Mouse (Mus musculus) heart, postnatal 4 days (tissue): ENCODE results near the gene Rbpjl. TPM values are rescaled to one million over a fixed set of nuclear protein-coding genes. Genes with fewer than 3 reads are reported as not detected.

Experiments used
- DNase-seq: peaks from one replicate; pipeline ENCODE4 v3.0.0; 2021
- total RNA-seq, 2 experiments: library from RNA; stranded (reverse); gene quantifications; 2 replicates each; pipeline ENCODE4 v1.2.3; 2021

Rbpjl gene
- total RNA-seq, 2 experiments from 2014 or later = not detected

DNA sequence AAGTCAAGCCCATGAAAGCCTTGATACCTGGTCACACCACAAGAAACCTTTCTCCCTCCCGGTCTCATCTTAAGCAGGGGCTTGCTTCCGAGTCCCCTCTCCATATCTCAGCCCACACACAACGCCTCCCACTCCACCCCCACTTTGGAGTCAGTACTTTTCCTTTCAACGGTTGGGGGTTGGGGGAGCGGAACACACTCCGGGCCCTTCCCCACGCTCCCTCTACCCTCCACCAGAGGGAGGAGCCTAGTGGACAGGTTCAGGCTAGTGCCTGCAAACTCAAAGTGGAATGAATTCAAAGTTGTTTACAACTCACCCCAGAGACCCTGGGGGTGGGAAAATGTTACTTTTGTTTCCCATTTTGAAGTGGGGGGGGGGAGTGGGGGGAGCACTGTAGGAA, 27.8 kb downstream of the Rbpjl start:
- no peak for DNase-seq

GRCm38 (mm10) chr2:164431676-164432465, 28.9 kb downstream of the Rbpjl start:
- no peak for DNase-seq

GRCm38 (mm10) chr2:164432541-164433191, 29.7 kb downstream of the Rbpjl start:
- DNase-seq = peak; percentile 60

- no peak for DNase-seq
Observed at GRCm38 (mm10) chr2:164433278-164433895, 30.4 kb downstream of the Rbpjl start.

DNA sequence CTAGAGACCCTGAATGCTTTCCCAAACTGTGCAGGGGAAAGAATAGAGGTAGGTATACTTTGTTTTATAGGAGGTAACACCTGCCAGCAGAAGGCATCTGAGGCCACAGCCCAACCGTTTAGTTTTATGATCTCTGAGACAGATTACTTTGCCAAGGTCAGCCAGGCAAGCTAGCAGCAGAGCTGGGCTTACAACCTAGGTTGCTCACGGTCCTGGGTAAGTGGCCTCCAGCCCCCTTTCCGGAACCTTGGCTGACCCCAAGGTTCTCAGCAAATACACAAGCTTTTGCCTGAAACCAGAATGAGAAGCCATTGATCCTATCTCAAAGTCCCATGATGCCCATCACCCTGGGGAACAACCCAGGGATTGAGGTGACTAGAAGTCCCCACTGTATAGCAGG, 31.7 kb downstream of the Rbpjl start:
- DNase-seq = no peak

GRCm38 (mm10) chr2:164435216-164436090, 32.5 kb downstream of the Rbpjl start:
- no peak for DNase-seq

- no peak for DNase-seq
Observed at GRCm38 (mm10) chr2:164436215-164436913, 33.4 kb downstream of the Rbpjl start.

DNA sequence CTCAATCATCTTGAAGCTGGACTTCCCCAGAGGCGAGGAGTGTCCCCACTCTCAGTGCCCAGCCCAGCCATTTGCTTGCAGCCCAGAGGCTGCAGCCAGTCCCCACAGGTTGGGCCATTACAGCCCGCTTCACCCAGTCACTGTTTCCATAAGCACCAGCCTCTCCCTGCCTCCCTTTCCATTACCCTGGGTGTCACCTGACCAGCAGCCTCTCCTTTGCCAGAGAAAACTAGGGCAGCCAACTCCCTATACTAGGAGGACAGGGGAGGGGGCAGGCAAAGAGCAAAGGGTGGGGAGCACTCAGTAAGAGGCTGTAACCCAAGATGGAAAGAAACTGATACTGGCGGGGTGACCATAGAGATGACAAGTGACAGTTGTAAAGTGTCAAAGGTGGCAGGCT, 34.0 kb downstream of the Rbpjl start:
- no peak for DNase-seq

DNA sequence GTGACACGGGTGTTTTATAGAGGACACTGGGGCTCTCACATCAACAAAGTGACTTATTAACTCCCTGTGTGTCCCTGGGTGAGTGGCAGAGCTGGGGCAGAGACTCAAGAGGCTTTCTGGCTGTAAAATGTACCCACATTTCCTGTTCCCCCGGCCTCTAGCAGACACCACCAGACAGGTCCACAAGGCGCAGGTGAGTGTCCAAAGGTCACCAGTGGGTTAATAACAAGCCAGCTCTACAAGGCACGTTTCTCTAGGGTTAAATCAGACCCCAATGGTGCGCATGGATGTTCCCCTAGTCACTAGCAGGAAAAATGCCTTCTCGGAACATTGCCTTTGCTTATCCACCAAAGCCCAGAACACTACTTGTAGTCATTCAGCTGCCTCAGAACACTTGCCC, 34.8 kb downstream of the Rbpjl start:
- no peak for DNase-seq

GRCm38 (mm10) chr2:164438257-164438656, 35.3 kb downstream of the Rbpjl start:
- DNase-seq = no peak

DNA sequence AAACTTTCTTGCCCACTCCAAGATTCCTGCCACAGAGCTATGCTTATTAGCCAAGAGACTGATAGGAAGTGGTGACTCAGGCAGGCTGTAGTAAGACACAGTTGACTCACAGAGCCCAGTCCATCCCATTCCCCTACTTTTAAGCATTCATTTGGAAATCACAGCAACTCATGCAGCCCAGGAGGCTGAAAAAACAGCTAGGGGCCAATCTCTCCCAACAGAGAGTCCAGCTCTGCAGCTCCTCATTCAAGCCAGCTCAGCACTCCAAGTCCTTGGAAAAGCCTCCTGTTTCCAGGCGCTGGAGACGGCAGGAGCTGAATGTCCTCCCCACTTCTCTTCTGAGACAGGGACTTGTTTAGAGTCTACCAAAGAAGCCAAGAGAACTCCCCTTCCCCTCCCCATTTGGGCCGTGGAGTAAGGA, 36.1 kb downstream of the Rbpjl start:
- DNase-seq = no peak

- no peak for DNase-seq
Observed at GRCm38 (mm10) chr2:164440314-164440713, 37.4 kb downstream of the Rbpjl start.

DNA sequence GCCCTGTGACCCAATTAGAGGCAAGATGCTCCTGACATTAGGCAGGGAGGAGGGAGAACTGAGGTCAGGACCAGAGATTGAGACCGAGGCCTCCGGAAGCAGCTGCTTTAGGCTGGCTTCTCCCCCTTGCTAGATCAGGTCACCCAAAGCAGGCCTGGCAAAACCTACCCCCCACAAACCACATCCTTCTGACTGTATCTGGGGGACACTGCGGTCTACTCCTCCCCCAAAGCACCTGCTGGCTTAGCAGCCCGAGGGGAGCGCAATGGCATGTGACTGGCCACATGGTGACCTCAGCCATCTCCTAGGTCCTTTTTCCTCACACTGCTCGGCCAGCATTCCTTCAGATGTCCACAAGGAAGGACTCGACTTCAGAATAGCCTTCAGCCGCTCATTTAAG, 38.2 kb downstream of the Rbpjl start:
- DNase-seq = no peak

DNA sequence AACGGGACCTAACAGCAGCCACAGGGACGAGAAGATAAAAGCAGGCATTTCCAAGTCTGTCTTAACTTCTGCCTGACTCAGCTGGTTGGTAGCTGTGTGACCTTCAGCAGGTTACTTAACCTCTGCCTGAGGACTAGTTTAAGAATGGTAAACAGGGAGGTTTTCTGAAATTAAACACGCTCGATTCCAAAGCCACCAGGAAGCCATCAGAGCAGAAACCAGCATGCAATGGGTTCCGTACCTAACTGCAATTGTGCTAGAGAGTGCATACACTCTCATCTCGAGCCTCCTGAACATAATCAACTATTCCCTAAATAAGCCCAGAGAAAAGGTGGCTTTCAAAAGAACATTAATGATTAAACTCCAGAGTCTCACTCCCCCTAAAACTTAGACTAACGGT, 38.8 kb downstream of the Rbpjl start:
- DNase-seq = no peak

GRCm38 (mm10) chr2:164442315-164443050, 39.5 kb downstream of the Rbpjl start:
- peak; percentile 50 for DNase-seq

GRCm38 (mm10) chr2:164443051-164443437, 40.1 kb downstream of the Rbpjl start:
- peak; percentile 88 for DNase-seq

GRCm38 (mm10) chr2:164443460-164444000, 40.6 kb downstream of the Rbpjl start, which contains the start of gene Sdc4:
Sdc4 (minus strand) TSS chr2:164443887.
- no peak for DNase-seq

DNA sequence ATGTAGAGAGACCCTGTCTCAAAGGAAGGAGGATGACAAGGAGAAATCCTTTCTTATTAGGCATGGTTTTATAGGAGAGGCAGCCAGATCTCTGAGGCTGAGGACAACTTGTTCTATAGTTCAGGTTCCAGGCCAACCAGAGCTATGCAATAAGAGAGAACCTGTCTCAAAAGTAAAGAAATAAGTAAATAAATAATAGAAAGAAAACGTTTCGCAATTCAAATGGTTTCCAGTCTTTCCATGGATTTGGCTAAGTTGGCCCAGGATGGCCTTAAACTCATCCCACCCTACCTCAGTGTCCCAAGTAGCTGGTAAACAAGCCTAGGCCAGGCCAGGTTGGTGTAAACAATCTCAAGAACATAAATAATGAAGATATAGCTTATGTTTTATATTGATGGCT, 41.8 kb downstream of the Rbpjl start:
- no peak for DNase-seq

DNA sequence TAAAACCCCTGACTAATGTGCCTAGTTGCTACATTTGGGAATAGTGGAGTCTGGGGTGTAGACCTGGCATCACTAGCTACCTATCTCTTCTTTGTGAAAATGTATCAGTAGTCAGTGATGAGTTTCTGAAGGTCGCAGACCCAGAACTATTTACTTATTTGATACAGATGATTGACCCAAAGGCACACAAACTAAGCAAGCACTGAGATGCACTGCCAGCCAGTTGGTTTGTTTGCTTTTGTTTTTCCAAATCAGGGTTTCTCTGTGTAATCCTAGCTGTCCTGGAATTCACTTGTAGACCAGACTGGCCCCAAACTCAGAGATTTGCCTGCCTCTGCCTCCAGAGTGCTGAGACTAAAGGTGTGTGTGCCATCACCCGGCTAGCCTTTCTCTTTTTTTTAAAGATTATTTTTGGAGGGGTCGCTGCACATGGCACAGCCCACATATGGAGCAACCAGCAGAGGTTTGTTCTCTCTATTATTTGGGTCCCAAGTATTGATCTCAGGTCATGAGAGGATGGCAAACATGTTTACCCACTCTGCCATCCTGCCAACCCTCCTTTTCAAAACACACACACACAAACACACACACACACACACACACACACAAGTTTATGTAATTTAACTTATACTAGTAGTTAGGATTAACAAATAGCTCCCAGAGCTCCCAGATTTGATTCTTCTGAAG, 42.6 kb downstream of the Rbpjl start:
- no peak for DNase-seq

GRCm38 (mm10) chr2:164446086-164446469, 43.1 kb downstream of the Rbpjl start:
- no peak for DNase-seq
